Mouse (Mus musculus) gastrocnemius, postnatal 25 days (tissue): ENCODE measurements around the gene Fam20a. TPM values are rescaled to one million over a fixed set of nuclear protein-coding genes. Genes with fewer than 3 reads are reported as not detected.
A peak's percentile ranks its signal among the peaks of the same experiment; 100 is the strongest.

Experiments
- DNase-seq: peaks from one replicate; pipeline ENCODE4 v3.0.0; 2022
- total RNA-seq, 2 experiments: library from RNA; stranded (reverse); gene quantifications; 1 replicate in 1 of 2; 2 replicates in 1 of 2; pipeline ENCODE4 v1.2.3; 2021

Fam20a gene
- total RNA-seq, 2 experiments from 2014 or later = 2.1 to 3.0 TPM

DNA sequence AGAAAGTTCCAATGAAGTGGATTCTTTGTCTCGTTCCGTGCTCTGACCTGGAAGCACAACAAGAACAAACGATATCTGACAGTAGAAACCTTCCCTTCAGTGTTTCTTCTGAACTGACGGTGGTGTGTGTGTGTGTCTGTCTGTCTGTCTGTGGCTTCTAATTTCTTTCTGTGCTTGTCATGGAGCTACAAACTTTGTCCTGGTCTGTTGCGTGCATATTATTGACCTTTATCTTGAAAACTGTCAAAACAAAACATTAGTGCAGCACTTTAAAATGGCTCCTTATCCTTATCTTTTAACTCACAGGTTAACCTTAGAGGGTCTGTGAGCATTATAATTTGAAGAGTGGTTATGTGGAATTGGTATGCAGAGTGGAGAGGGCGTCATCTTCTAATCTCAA, 69.6 kb downstream of the Fam20a start:
- DNase-seq = no peak

DNA sequence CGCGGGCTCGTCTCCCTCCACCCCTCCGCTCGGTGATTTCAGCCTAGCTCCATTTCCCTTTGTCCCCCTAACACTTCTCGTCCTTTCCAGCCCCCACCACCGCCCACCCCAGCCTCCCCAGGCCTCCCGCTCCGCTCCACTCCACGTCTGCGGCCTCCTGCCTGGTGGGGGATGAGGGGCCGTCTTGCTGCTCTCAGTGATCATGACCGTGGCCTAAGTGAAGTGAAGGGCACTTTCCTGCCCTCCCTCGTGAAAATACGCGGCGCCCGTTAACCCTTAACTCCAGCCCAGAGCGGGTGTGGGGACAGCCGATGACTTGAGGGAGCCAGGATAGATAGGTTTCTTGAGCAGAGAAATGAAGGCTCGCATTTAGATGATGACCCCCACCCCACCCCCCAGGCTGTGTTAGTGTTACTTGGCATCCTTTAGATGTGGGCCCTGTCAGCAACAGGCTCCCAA, 70.5 kb downstream of the Fam20a start:
- DNase-seq = peak; percentile 36

GRCm38 (mm10) chr11:109650788-109651565, 71.1 kb downstream of the Fam20a start:
- DNase-seq = peak; percentile 91

DNA sequence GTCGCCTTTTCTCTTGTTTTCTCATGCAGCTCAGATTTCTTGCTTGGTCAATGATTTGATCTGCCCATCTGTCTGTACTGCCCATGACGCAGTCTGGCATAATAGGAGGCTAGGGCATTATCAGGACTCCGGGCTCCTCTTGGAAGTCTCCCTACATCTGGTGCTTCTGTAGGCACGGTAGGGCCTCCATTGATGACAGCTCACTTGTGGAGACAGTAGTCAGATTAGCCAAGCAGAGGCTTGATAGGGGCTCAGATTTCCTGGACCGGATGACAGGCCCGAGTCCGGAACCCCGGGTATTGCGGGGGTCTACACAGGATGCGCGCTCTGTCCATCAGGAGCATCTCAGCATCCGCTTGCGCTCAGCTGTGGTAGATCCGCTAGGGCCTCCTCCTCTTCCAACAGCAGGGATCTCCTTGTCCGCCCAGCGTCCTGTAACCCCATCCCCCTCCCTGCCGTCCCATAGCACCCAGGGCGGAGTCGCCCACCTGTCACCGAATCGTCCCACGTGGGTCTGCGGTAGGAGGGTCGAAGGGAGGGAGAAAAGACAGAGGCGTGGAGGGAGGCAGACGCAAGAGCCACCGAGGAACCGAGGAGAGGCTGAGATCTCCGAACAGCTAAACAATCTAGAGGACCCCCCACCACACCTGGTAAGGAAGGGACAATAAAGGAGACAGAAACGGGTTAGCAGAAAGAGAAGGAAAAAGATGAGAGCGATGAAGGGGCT, 71.9 kb downstream of the Fam20a start:
- peak; percentile 74 for DNase-seq

DNA sequence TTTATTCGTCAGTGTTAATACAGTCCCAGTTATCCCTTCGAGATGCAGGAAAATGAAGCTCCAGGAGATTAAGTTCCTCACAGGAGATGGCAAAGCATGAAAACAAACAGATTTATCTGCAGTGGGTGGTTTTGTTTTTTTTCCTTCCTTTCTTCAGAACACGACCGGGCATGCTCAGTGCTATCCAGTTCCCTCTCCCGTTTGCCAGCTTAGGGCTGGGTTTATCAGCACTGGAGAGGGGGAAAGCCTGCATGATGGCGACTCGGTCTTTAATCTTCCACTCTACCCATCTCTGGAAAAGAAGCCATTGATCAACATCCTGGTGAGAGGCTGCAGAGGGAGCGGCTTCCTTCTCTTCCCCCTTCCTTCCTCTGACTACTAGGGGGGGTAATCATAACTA, 72.9 kb downstream of the Fam20a start, which contains the start of gene Prkar1a:
Prkar1a (plus strand) TSS at position 200 of the 400 bp plus-strand sequence.
- no peak for DNase-seq

DNA sequence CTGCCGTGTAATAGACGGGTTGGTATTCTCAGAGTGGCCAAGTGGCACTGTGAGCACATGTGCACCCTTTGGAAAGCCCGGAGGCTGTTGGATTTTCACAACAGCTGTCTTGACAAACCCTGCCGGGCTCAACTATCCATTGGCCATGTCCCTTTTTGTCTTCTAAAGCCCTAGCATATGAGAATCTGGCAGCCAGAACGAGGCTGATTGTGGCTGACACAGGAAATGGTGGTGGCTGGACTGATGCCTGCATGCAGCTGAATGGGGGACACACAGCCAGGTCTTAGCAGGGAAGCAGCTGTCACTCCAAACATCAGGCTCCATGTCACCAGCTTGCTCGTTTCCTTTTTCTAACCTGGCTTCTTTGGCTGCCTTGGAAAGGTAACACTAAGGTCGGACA, 73.6 kb downstream of the Fam20a start:
- no peak for DNase-seq

DNA sequence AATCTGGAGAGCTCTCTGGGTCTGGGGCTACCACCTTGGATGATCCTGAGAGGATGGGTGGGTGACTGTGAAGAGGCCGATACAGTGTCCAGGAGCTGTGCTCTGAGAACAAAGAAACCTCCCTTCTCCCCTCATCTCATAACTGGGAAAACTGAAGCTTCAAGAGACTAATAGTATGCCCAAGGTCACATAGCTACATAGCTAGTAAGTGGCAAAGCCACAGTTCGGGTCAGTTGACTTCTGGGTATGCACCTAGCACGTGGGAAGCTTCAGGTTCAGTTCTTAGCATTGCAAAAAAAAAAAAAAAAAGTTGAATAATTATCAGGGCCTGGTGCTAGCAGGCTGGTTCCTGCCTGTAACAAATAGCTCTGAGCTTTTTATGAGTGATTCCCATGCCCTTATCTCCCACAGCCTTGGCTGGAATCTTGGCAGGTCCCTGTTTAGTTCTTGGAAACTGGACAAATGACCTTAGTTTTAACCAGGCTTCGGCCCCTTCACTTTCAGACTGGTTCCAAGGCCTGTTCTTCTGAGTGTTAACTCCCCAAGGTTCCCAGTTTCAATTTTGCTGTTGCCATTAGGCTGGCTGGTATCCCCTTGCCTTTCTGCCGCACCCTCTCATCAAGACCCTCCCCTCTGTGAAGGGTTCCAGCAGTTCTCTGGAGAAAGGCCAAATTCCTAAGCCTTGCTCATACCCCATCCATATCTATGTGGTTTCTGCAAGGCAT, 80.4 kb downstream of the Fam20a start:
- no peak for DNase-seq

DNA sequence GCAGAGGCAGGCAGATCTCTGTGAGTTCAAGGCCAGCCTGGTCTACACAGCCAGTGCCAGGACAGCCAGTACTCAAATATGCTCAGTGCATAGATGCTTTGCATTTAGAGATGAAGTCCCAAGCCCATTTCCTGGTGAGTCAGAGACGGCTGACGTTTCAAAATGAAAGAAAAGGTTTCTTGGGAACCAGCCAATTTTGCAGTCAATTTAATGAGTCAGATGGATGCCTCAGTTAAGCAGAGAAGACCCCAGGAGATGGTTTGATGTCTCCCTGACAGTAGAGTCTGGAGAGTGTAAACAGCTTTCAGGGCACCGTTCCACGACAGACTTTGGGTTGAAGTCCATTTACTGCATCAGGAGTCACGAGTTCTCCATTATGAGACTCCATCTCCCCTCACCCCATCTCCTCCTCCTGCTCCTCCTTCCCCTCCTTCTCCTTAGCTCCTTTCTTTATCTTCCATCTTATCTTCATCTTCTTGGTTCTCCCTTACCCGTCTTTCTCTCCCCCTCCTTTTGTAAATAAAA, 86.1 kb downstream of the Fam20a start:
- DNase-seq = no peak

GRCm38 (mm10) chr11:109634928-109635327, 87.2 kb downstream of the Fam20a start:
- no peak for DNase-seq

- no peak for DNase-seq
Observed at GRCm38 (mm10) chr11:109629021-109629521, 93.0 kb downstream of the Fam20a start.

DNA sequence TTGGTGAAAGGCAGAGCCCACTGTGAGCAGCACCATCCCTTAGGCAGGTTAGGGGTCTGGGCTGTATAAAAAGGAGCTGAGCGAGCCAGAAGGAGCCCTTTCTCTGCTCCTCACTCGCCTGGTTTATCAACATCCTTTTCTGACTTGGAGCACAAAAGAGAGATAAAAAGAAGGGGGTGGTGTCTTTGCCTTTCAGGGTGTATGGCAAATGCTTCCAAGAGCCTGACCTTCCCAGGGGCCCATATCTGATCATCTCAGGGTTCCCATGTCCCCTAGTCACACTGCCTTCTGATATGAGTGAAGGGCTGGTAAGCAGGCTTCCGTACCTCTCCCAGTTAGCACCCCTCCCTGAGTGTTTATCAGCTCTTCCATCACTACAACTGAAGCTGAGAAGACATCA, 94.0 kb downstream of the Fam20a start:
- DNase-seq = no peak

DNA sequence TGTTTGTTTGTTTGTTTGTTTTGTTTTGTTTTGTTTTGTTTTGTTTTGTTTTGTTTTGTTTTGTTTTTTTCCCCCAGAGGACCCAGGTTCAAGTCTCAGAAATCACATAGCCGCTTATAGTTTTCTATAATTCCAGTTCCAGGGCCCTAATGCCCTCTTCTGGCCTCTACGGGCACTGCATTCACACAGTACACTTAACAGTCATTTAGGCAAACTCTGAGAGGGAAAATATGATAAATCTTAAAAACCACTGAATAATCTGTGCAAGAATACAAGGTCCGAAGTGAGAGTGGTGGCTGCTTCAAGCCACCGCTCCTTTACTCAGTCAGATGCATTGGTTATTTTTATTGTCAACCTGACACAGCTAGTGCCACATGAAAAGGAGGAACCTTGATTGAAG, 94.4 kb downstream of the Fam20a start:
- DNase-seq = no peak

DNA sequence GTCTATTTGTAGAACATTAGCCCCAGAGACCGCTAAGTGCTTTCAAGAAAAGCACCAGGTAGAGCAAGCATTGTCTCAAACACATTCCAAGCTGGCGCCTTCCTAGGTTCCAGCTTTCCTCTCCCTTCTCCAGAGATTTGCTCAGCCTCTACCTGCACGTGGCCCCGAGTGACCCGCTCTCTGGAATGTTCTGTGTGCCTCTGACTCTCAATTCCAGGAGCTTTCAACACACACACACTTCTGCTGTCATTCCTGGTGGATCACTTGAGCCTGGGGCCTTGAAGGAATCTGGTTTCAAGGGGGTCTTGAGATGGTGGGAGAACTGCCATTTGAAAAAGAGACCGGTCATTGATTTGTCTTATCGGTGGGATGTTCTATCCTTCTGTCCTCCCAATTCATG, 98.8 kb downstream of the Fam20a start:
- DNase-seq = no peak

- no peak for DNase-seq
Observed at GRCm38 (mm10) chr11:109622518-109623037, 99.5 kb downstream of the Fam20a start.

DNA sequence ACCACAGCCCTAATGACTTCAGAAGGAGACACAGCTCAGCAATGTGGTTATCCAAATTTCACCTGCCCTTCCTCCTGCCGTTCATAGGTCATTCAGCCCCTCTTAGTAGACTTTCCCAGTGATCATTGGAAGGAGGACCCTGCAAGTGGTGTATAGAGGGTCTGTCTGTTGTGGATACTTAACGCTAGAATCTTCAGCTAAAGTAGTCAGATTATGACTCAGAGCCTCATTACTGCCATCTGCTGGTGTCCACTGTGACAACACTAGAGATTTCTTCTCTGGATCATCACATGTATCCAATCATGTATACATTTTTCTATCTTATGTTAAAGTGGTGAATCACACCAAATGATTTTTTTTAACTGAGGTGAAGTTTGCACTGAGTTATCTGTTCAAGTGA, 100.9 kb downstream of the Fam20a start:
- no peak for DNase-seq

- DNase-seq = no peak
Observed at GRCm38 (mm10) chr11:109620356-109620755, 101.7 kb downstream of the Fam20a start.

Other genes starting within 250 kb of the Fam20a start
- gene Arsg, start 248.9 kb downstream of the Fam20a start, total RNA-seq = 1 to 10 TPM; 2.6 to 4.7 TPM
- 10 to 100 TPM in 1 of 2 experiments, 1 to 10 TPM in 1; 7.0 to 11.5 TPM for gene Slc16a6, start 248.7 kb downstream of the Fam20a start, total RNA-seq
- 10 to 100 TPM; 59.7 to 64.9 TPM for gene Wipi1, start 110.3 kb downstream of the Fam20a start, total RNA-seq
- gene Prkar1a, start 72.9 kb downstream of the Fam20a start, total RNA-seq = 100 to 1,000 TPM; 136 to 142 TPM
- not detected for gene 1700012B07Rik, start 105.8 kb upstream of the Fam20a start, total RNA-seq